Mouse (Mus musculus): ENCODE results near the gene Cldn7. TPM values are rescaled to one million over a fixed set of nuclear protein-coding genes. Genes with fewer than 3 reads are reported as not detected.
"Not testable (repeated sequence)": the region's sequence is repeated elsewhere in the genome, so short reads cannot be mapped to it uniquely, and the experiment has no call there.

Gene Cldn7
- polyA plus RNA-seq, 1 experiment from 2014 or later = 1,377 TPM

DNA sequence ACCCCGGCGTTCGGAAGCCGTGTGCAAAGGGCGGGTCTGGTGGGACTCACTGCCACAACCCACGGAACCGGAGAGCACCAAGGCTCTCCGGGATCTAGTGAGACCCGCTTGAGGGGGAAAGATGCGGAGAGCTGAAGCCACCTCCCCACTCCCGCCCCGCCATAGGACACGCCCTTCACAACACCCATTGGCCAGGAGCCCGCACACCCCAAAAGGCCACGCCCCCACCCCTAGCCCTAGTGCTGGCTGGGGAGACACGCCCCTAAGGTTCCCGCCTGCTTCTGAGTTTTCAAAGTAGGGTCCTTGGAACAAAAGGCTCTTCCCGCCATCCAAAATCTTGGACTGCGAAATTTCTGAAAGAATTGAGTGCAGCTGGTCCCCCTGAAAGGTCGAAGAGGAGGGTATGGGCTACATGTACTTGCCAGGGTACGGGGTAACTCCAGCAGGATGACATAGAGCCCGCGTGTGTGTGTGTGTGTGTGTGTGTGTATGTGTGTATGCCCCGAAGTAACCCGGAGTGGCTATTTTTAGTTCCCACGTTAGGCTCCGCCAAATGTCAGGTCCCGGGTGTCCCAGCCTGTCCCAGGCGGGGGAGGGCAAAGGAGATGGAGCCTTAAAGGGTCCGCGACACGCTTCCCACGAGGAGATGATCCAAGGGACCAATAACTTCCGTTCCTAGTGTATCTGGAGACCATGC is 16.4 kb upstream of the Cldn7 start, which contains the start of gene Slc2a4:
Slc2a4 (minus strand) TSS at position 123 of the 697 bp plus-strand sequence.
- H3K36me3 ChIP-seq (ENCODE audit: control insufficient read depth, insufficient read depth, low read length) = no peaks in the 10 kb centered on the region; the same call in 1 of the 2 replicates
- peak within 1 kb of the TSS; percentile 54 for H3K9ac ChIP-seq (ENCODE audit: low read depth, low read length)
- no peaks in the 10 kb centered on the region for H3K27me3 ChIP-seq (replicated peaks; ENCODE audit: control insufficient read depth, insufficient read depth, low read length)
- H3K27ac ChIP-seq (ENCODE audit: low read length) = peak within 1 kb of the TSS; percentile 53
- ATAC-seq = peak; percentile 94
- H3K9me3 ChIP-seq (ENCODE audit: control insufficient read depth, low read length) = no peaks in the 10 kb centered on the region
- peak within 1 kb of the TSS; percentile 53 for H3K4me3 ChIP-seq (ENCODE audit: low read length)
- WGBS = under 1% methylated on average over 34 of the region's 34 CpGs
- H3K4me2 ChIP-seq (ENCODE audit: low read depth, low read length) = peak within 1 kb of the TSS; percentile 83
- peaks cover 6% of the 10 kb centered on the region for H3K4me1 ChIP-seq (ENCODE audit: control insufficient read depth, insufficient read depth, low read length)

DNA sequence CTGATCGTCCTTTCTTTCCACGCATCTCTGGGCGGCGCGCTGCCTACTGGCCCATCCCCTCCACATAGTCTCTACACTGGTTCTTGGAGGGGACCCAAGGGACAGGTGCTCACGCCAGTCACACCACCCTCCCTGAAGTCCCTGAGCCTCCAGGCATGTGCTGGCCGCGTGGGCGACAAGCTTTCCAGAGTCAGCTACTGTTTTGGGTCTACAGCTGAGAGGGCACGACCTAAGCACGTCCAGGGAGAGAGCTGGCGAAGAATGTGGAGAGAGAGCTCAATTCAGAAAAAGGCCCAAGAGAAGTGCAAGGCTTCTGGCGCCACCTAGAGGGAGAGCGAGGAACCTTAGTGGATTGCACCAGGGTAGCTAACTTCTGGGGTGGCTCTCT is 15.8 kb upstream of the Cldn7 start:
- Histone ChIP-seq H3K27ac (ENCODE audit: low read length) (peak overlapping the region; percentile 53), H3K4me3 (ENCODE audit: low read length) (peak overlapping the region; percentile 53), H3K4me1 (ENCODE audit: control insufficient read depth, insufficient read depth, low read length) (peaks cover 6% of the 10 kb centered on the region), H3K9ac (ENCODE audit: low read depth, low read length) (peak overlapping the region; percentile 54), H3K36me3 (ENCODE audit: control insufficient read depth, insufficient read depth, low read length) (no peaks in the 10 kb centered on the region; the same call in 1 of the 2 replicates), H3K4me2 (ENCODE audit: low read depth, low read length) (peak overlapping the region; percentile 83), H3K9me3 (ENCODE audit: control insufficient read depth, low read length) (no peaks in the 10 kb centered on the region), H3K27me3 (replicated peaks; ENCODE audit: control insufficient read depth, insufficient read depth, low read length) (no peaks in the 10 kb centered on the region)
- 0% methylated on average over 14 of the region's 14 CpGs for WGBS
- ATAC-seq = peak; percentile 48

DNA sequence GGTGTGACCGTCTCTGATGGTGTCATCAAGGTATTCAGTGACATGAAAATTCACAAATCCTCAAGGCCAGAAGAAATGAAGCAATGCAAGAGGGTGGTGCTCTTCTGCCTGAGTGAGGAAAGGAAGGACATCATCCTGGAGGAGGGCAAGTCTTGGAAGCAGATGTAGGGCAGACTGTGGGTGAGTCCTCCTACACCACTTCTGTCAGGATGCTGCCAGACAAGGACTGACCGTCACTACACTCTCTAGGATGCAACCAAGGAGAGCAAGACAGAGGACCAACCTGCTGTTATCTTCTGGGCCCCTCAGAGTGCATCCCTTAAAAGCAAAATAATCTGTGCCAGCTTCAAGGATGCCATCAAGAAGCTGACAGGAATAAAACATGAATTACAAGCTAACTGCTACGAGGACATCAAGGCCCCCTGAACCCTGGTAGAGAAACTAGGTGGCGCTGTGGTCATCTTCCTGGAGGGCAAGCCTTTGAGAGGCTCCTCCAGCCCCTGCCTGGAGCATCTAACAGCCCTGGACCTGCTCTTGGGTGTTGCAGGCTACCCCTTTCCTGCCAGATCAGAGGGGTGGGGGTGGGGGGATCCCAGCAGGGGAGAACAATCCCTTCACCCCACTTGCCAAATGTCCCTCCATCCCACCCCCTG is 13.6 kb upstream of the Cldn7 start:
- Histone ChIP-seq H3K4me3 (ENCODE audit: low read length) (no peak overlapping the region), H3K27ac (ENCODE audit: low read length) (no peak overlapping the region), H3K9me3 (ENCODE audit: control insufficient read depth, low read length) (no peaks in the 10 kb centered on the region), H3K4me1 (ENCODE audit: control insufficient read depth, insufficient read depth, low read length) (peaks cover 6% of the 10 kb centered on the region), H3K27me3 (replicated peaks; ENCODE audit: control insufficient read depth, insufficient read depth, low read length) (no peaks in the 10 kb centered on the region), H3K9ac (ENCODE audit: low read depth, low read length) (no peak overlapping the region), H3K4me2 (ENCODE audit: low read depth, low read length) (no peak overlapping the region), H3K36me3 (ENCODE audit: control insufficient read depth, insufficient read depth, low read length) (no peaks in the 10 kb centered on the region)
- 45% methylated on average over 4 of the region's 4 CpGs for WGBS
- ATAC-seq = no peak

DNA sequence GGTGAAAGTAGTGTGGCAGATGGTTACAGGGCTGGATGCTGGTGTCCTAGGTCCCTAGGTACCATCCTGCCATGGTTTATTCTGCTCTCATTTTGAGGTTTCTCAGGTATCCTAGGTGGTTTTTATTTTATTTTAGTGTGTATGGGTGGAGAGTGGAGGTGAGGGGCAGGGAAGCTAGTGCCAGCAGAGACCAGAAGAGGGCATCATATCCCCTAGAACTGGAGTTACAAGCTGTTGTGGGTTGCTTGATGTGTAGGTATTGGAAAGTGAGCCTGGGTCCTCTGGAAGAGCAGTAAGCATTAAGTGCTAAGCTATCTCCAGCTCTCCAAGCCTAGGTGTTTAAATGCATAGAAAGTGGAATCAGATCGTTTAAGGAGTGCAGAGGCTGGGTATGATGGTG is 12.3 kb upstream of the Cldn7 start:
- Histone ChIP-seq H3K27me3 (replicated peaks; ENCODE audit: control insufficient read depth, insufficient read depth, low read length) (no peaks in the 10 kb centered on the region), H3K4me1 (ENCODE audit: control insufficient read depth, insufficient read depth, low read length) (peaks cover 6% of the 10 kb centered on the region), H3K9ac (ENCODE audit: low read depth, low read length) (no peak overlapping the region), H3K27ac (ENCODE audit: low read length) (no peak overlapping the region), H3K9me3 (ENCODE audit: control insufficient read depth, low read length) (no peaks in the 10 kb centered on the region), H3K36me3 (ENCODE audit: control insufficient read depth, insufficient read depth, low read length) (no peaks in the 10 kb centered on the region), H3K4me3 (ENCODE audit: low read length) (no peak overlapping the region), H3K4me2 (ENCODE audit: low read depth, low read length) (no peak overlapping the region)
- WGBS = 43% methylated on average over 1 of the region's 1 CpGs
- no peak for ATAC-seq

DNA sequence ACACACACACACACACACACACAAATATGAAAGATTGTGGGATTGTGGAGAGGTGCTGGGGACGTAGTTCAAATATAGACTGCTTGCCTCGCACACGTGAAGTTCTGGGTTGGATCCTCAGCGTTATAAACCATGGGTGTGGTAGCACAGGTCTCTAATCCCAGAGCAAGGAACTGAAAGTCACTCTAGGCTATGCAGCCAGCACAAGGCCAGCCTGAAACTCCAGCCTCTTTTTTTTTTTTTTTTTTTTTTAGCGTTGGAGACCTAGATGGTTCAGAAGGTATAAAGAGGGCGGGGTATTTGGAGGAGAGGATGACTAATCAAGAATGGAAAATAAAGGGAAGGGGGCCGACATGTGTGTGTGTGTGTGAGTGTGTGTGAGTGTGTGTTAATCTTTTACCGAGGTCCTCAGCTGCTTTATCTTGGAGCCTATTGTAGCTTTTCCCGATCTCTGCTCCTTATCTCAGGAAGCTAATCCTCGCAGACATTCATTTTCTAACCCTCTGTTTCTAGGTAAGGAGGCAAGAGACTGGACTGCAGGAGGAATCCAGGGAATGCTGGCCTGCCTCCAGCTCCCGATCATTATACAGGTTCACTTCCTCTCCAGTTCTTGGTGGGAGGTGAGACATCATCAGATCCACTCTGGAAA is 11.2 kb upstream of the Cldn7 start:
- Histone ChIP-seq H3K9me3 (ENCODE audit: control insufficient read depth, low read length) (no peaks in the 10 kb centered on the region), H3K4me3 (ENCODE audit: low read length) (no peak overlapping the region), H3K27ac (ENCODE audit: low read length) (peak overlapping the region; percentile 61), H3K9ac (ENCODE audit: low read depth, low read length) (no peak overlapping the region), H3K36me3 (ENCODE audit: control insufficient read depth, insufficient read depth, low read length) (no peaks in the 10 kb centered on the region), H3K27me3 (replicated peaks; ENCODE audit: control insufficient read depth, insufficient read depth, low read length) (no peaks in the 10 kb centered on the region), H3K4me1 (ENCODE audit: control insufficient read depth, insufficient read depth, low read length) (peaks cover 4% of the 10 kb centered on the region), H3K4me2 (ENCODE audit: low read depth, low read length) (no peak overlapping the region)
- WGBS = 39% methylated on average over 11 of the region's 11 CpGs
- peak; percentile 64 for ATAC-seq

DNA sequence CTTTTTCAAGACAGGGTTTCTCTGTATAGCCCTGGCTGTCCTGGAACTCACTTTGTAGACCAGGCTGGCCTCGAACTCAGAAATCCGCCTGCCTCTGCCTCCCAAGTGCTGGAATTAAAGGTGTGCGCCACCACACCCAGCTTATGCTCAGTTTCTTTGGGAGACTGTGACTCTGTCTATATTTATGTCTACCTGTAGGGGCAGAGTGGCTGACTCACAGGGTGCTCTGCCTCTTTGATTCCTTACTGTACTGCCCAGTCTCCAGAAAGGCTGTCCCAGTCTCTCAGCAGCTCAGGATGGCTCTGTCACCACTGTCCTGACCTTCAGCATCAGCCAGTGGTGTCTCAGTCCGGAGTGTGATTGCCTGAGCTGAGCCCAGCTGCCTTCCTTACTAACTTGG is 9.0 kb upstream of the Cldn7 start:
- H3K27me3 ChIP-seq (replicated peaks; ENCODE audit: control insufficient read depth, insufficient read depth, low read length); H3K4me3 ChIP-seq (ENCODE audit: low read length); H3K27ac ChIP-seq (ENCODE audit: low read length); H3K4me1 ChIP-seq (ENCODE audit: control insufficient read depth, insufficient read depth, low read length); H3K9me3 ChIP-seq (ENCODE audit: control insufficient read depth, low read length); H3K4me2 ChIP-seq (ENCODE audit: low read depth, low read length); H3K36me3 ChIP-seq (ENCODE audit: control insufficient read depth, insufficient read depth, low read length); ATAC-seq; H3K9ac ChIP-seq (ENCODE audit: low read depth, low read length): not testable (repeated sequence)
- WGBS = 72% methylated on average over 4 of the region's 4 CpGs

DNA sequence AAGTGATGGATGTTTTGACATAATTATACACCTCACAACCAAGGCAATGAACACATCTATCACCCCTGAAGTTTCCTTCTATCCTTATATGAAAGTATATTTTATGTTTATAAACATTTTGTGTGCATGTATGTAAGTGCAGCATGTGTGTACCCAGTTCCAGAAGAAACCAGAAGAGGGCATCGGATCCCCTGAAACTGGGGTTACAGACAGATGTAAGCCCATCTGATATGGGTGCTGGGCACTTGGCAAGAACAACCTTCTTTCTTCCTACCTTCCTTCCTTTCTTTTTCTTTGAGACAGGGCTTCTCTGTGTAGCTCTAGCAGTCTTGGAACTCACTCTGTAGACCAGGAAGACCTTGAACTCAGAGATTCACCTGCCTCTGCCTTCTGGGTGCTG is 8.4 kb upstream of the Cldn7 start:
- ATAC-seq = no peak
- no peak overlapping the region for H3K4me3 ChIP-seq (ENCODE audit: low read length)
- no peak overlapping the region for H3K27ac ChIP-seq (ENCODE audit: low read length)
- no peaks in the 10 kb centered on the region for H3K36me3 ChIP-seq (ENCODE audit: control insufficient read depth, insufficient read depth, low read length)
- no peak overlapping the region for H3K9ac ChIP-seq (ENCODE audit: low read depth, low read length)
- H3K4me2 ChIP-seq (ENCODE audit: low read depth, low read length) = no peak overlapping the region
- no peaks in the 10 kb centered on the region for H3K9me3 ChIP-seq (ENCODE audit: control insufficient read depth, low read length)
- peaks cover 6% of the 10 kb centered on the region; the same call in 1 of the 2 replicates for H3K4me1 ChIP-seq (ENCODE audit: control insufficient read depth, insufficient read depth, low read length)
- 67% methylated on average over 1 of the region's 1 CpGs for WGBS
- no peaks in the 10 kb centered on the region for H3K27me3 ChIP-seq (replicated peaks; ENCODE audit: control insufficient read depth, insufficient read depth, low read length)

DNA sequence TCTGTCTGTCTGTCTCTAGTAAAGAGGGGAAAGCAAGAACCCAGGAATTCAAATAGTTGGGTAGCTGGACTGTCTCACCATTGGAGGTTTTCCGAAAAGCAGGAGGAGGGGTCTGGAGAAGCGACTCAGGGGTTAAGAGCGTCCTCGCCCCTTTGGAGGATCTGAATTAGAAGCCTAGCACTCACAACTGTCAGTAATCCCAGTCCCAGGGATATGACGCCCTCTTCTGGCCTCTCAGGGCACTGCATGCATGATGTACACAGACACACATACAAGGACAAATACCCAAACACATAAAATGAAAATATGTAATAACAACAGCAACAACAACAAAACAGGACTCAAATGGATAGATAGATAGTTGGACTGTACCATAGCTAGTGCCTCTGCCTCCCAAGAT is 4.0 kb upstream of the Cldn7 start:
- Histone ChIP-seq H3K36me3 (ENCODE audit: control insufficient read depth, insufficient read depth, low read length) (no peaks in the 10 kb centered on the region), H3K9me3 (ENCODE audit: control insufficient read depth, low read length) (no peaks in the 10 kb centered on the region), H3K4me3 (ENCODE audit: low read length) (no peak overlapping the region), H3K9ac (ENCODE audit: low read depth, low read length) (no peak overlapping the region), H3K27ac (ENCODE audit: low read length) (peak overlapping the region; percentile 92), H3K27me3 (replicated peaks; ENCODE audit: control insufficient read depth, insufficient read depth, low read length) (peaks cover 12% of the 10 kb centered on the region), H3K4me2 (ENCODE audit: low read depth, low read length) (peak overlapping the region; percentile 37; the same call in 1 of the 2 replicates), H3K4me1 (ENCODE audit: control insufficient read depth, insufficient read depth, low read length) (peaks cover 9% of the 10 kb centered on the region; the same call in 1 of the 2 replicates)
- 40% methylated on average over 5 of the region's 5 CpGs for WGBS
- ATAC-seq = no peak

DNA sequence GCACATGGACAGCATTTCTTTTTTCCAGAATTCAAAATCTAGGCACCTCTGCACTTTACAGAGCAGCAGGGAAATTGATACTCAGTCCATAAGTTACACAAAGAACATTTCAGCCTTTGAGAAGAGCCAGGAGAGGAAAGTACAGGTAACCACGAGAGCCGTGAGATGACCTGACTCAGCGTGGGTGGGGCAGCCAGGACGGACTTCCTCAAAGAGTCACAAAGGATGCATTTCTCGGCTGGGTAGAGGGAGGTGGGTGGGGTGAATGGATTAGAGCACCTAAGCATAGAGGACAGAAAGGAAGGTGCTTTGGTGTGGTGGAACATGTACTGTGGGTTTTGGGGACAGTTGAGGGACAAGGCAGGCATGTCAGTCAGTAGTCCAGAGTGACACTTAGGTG is 2.7 kb upstream of the Cldn7 start:
- peak overlapping the region; percentile 12; the same call in 1 of the 2 replicates for H3K4me2 ChIP-seq (ENCODE audit: low read depth, low read length)

More for the DNA sequence above, 2.7 kb upstream of the Cldn7 start:
- ATAC-seq = peak; percentile 39
- Histone ChIP-seq H3K9ac (ENCODE audit: low read depth, low read length) (peak overlapping the region; percentile 43; the same call in 1 of the 2 replicates), H3K9me3 (ENCODE audit: control insufficient read depth, low read length) (no peaks in the 10 kb centered on the region), H3K27me3 (replicated peaks; ENCODE audit: control insufficient read depth, insufficient read depth, low read length) (peaks cover 15% of the 10 kb centered on the region), H3K4me3 (ENCODE audit: low read length) (no peak overlapping the region), H3K27ac (ENCODE audit: low read length) (peak overlapping the region; percentile 92), H3K36me3 (ENCODE audit: control insufficient read depth, insufficient read depth, low read length) (no peaks in the 10 kb centered on the region), H3K4me1 (ENCODE audit: control insufficient read depth, insufficient read depth, low read length) (peaks cover 9% of the 10 kb centered on the region; the same call in 1 of the 2 replicates)
- WGBS = 25% methylated on average over 5 of the region's 5 CpGs
